Mouse (Mus musculus) megakaryocyte-erythroid progenitor cell, adult 5-6 weeks (primary cell): Measurements from ENCODE around the gene Zfp422. TPM values are rescaled to one million over a fixed set of nuclear protein-coding genes. Genes with fewer than 3 reads are reported as not detected.
"Not testable (repeated sequence)": the region's sequence is repeated elsewhere in the genome, so short reads cannot be mapped to it uniquely, and the experiment has no call there.

Source experiments
- ATAC-seq: replicated peaks from 2 replicates; pipeline ENCODE4 v1.8.0; 2016; ENCODE audit warnings: mild to moderate bottlenecking, inconsistent platforms; ENCODE audit not compliant: severe bottlenecking, poor library complexity, low FRiP score, low TSS enrichment
- total RNA-seq, 2 experiments: library from RNA; stranded (forward) in 1 of 2; stranded (reverse) in 1 of 2; fragments of 200-1000, 215-1000 nt in 1 of 2; fragments of >200 nt in 1 of 2; fragmentation: Nextera tagmentation in 1 of 2; gene quantifications; 2 replicates each; pipeline ENCODE4 v1.2.3; 2014 to 2017

Zfp422 gene
- total RNA-seq, 2 experiments from 2014 or later = 21.2 to 36.2 TPM

GRCm38 (mm10) chr6:116615719-116616118 lies 13.1 kb downstream of the Zfp422 start:
- peak; percentile 77 for ATAC-seq

GRCm38 (mm10) chr6:116607230-116607629 lies 21.6 kb downstream of the Zfp422 start:
- ATAC-seq = no peak

DNA sequence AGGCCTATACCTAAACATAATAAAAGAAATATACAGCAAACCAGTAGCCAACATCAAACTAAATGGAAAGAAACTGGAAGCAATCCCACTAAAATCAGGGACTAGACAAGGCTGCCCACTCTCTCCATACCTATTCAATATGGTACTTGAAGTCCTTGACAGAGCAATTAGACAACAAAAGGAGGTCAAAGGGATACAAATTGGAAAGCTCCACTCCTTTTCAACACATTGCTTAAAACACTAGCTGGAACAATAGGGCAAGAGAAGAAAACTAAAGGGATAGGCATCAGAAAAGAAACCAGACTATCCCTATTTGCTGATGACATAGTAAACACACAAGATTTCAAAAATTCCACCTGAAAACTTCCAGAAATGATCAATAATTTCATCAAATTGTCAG lies 27.8 kb downstream of the Zfp422 start:
- not testable (repeated sequence) for ATAC-seq

- no peak for ATAC-seq
Observed at GRCm38 (mm10) chr6:116584095-116584494, 44.7 kb downstream of the Zfp422 start, which contains the start of gene Olfr215. Gene Olfr215, minus strand, starts transcription at chr6:116584195.

Other genes with a start within 250 kb of the Zfp422 start
- 3.2 and 4.4 TPM in 2 replicates for gene Alox5, start 167.8 kb downstream of the Zfp422 start, total RNA-seq (2014; fragmentation: Nextera tagmentation)
- gene Alox5, start 167.8 kb downstream of the Zfp422 start, total RNA-seq (2017) = 4.2 and 5.7 TPM in 2 replicates
- not detected in 2 replicates for gene Olfr211, start 139.9 kb downstream of the Zfp422 start, total RNA-seq (2014; fragmentation: Nextera tagmentation)
- gene Olfr211, start 139.9 kb downstream of the Zfp422 start, total RNA-seq (2017) = not detected in 2 replicates
- not detected in 2 replicates for gene Olfr212, start 122.5 kb downstream of the Zfp422 start, total RNA-seq (2014; fragmentation: Nextera tagmentation)
- not detected in 2 replicates for gene Olfr212, start 122.5 kb downstream of the Zfp422 start, total RNA-seq (2017)
- not detected in 2 replicates for gene Olfr213, start 90.5 kb downstream of the Zfp422 start, total RNA-seq (2014; fragmentation: Nextera tagmentation)
- gene Olfr213, start 90.5 kb downstream of the Zfp422 start, total RNA-seq (2017) = not detected in 2 replicates
- gene Gm5580, start 77.9 kb downstream of the Zfp422 start, total RNA-seq (2014; fragmentation: Nextera tagmentation) = not detected in 2 replicates
- 0.28 and 0.99 TPM in 2 replicates for gene Gm5580, start 77.9 kb downstream of the Zfp422 start, total RNA-seq (2017)
- gene Olfr214, start 74.8 kb downstream of the Zfp422 start, total RNA-seq (2014; fragmentation: Nextera tagmentation) = not detected in 2 replicates
- not detected in 2 replicates for gene Olfr214, start 74.8 kb downstream of the Zfp422 start, total RNA-seq (2017)
- not detected in 2 replicates for gene Olfr215, start 44.8 kb downstream of the Zfp422 start, total RNA-seq (2014; fragmentation: Nextera tagmentation)
- not detected in 2 replicates for gene Olfr215, start 44.8 kb downstream of the Zfp422 start, total RNA-seq (2017)
- gene Depp1, start 21.6 kb upstream of the Zfp422 start, total RNA-seq (2014; fragmentation: Nextera tagmentation) = not detected in 2 replicates
- not detected in 2 replicates for gene Depp1, start 21.6 kb upstream of the Zfp422 start, total RNA-seq (2017)
- 2.0 and 2.4 TPM in 2 replicates for gene Rassf4, start 45.0 kb upstream of the Zfp422 start, total RNA-seq (2014; fragmentation: Nextera tagmentation)
- 3.3 and 5.4 TPM in 2 replicates for gene Rassf4, start 45.0 kb upstream of the Zfp422 start, total RNA-seq (2017)
- gene Tmem72, start 87.9 kb upstream of the Zfp422 start, total RNA-seq (2014; fragmentation: Nextera tagmentation) = 0.11 and 0.27 TPM in 2 replicates
- gene Tmem72, start 87.9 kb upstream of the Zfp422 start, total RNA-seq (2017) = under 0.01 and 0.09 TPM in 2 replicates